Mouse (Mus musculus) layer of hippocampus, postnatal 10 days (tissue): ENCODE results near the gene 9530002B09Rik. TPM values are rescaled to one million over a fixed set of nuclear protein-coding genes. Genes with fewer than 3 reads are reported as not detected.

Experiments
- DNase-seq, 2 experiments: peaks; one replicate each; pipeline ENCODE4 v3.0.0; 2021; ENCODE audit warnings: low spot score in 2 of 2
- long read RNA-seq: library from polyadenylated mRNA; stranded (forward); transcript quantifications from one replicate; pipeline ENCODE4 v2.0.0, GENCODE M21; 2023
- total RNA-seq, 2 experiments: library from RNA; stranded (reverse); gene quantifications; 2 replicates each; pipeline ENCODE4 v1.2.3; 2021

9530002B09Rik gene
- not detected for total RNA-seq
- long read RNA-seq = 0 reads

DNA sequence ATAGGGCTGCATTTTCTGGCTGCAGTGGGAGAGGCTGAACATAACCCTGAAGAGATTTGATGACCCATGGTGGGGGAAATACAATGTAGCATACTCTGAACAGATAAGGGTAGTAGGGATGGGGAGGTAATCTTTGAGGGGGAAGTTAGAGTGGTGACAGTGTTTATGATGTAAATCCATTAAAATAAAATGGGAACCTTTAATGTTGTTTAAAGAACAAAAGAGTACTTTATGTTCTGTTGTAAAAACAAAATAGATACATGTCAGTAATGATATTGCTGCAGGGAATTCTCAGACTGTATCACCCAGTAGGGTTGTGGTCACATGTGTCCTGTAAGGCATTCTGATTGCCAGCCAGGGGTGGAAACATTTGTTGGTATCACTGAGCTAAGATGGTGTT, at the start of gene 9530002B09Rik:
9530002B09Rik (plus strand) TSS at position 301 of the 400 bp plus-strand sequence.
- no peak for DNase-seq

Other genes starting within 250 kb of the 9530002B09Rik start
- 10 to 100 TPM; 65.8 to 73.0 TPM for gene Ppt1, start 147.0 kb downstream of the 9530002B09Rik start, total RNA-seq
- gene Cap1, start 196.8 kb downstream of the 9530002B09Rik start, total RNA-seq = 100 to 1,000 TPM; 192 to 203 TPM